Mouse (Mus musculus): Measurements from ENCODE around the gene Ccdc106.
"Not testable (repeated sequence)": the region's sequence is repeated elsewhere in the genome, so short reads cannot be mapped to it uniquely, and the experiment has no call there.

Gene Ccdc106

DNA sequence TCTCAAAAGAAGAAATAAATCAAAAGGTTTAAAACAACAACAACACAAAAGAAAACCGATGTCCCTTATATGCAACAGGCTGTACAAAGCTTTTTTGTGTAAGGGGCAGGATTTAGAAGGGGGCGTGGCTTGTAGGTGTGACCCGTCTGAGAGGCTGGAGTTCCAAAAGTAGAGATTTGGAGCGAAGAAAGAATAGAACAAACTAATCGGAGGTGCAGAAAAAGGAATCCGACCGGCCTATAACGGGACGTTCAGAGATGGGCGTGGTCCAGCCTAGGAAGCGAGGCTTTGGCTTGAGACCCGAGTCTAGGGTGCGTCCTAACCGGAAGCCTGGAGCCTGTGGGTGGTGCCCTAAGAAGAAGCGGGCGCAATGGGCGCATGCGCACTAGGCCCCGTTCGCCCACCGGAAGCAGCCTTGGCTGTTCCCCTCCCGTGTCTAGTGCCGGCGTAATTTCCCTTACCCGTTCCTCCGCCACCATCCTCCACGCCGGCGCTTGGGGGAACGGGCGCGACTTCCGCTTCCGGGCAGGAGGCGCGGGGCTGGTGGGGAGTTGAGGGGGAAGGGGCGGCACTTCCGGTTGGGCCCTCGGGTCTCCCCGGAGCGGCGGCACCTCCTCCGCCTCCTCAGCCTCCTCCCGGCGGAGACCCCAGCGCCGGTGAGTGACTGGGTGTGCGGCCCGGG is at the start of gene Ccdc106, which contains the start of gene Zfp865:
Gene Ccdc106 (plus strand): TSS at position 554 of the 682 bp plus-strand sequence.
Gene Zfp865 (plus strand): TSS at position 377 of the 682 bp plus-strand sequence.
- ATAC-seq (ENCODE audit: low TSS enrichment), result peak; percentile 92

DNA sequence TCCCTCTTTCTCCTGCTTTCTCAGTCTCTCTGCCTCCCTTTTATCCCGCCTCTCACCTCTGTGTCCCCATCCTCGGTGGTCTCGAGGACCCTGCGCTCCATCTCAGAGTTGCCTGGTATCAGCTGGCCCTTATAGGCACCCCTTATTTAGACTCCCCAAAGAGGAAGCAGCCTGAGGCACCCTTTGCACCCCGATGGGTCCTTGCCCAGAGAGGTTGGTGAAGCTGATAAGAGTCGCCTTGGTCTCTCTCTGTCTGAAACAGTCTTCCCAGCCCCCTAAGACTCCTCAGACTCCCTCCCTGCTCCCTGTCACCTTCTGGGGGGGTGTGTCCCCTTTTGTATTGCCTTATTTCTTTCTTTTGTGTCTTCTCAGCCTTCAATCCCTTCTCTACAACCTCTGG is 49.3 kb upstream of the Ccdc106 start, which contains the start of gene Sbk3:
Gene Sbk3 (minus strand): TSS at position 101 of the 400 bp plus-strand sequence.
- ATAC-seq (ENCODE audit: low TSS enrichment), result no peak

DNA sequence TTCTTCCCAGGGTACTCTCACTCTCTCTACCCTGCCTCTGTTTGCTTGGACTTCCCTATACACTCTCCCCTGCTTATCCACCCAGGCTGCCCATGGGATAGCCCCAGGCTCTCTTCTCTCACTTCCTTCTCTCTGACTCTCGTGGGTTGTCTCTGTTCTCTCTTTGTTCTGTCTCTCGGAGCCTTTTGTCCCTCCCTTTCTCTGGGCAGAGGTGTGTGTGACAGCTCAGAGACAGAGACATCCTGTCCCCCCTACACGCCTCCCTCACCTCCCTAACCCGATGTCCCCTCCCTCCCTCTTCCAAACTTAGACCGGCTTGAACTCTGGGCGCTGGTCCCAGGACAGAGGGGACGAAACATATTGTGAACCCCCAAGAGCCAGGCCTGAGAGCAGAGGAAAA is 48.6 kb upstream of the Ccdc106 start:
- ATAC-seq (ENCODE audit: low TSS enrichment), result no peak

DNA sequence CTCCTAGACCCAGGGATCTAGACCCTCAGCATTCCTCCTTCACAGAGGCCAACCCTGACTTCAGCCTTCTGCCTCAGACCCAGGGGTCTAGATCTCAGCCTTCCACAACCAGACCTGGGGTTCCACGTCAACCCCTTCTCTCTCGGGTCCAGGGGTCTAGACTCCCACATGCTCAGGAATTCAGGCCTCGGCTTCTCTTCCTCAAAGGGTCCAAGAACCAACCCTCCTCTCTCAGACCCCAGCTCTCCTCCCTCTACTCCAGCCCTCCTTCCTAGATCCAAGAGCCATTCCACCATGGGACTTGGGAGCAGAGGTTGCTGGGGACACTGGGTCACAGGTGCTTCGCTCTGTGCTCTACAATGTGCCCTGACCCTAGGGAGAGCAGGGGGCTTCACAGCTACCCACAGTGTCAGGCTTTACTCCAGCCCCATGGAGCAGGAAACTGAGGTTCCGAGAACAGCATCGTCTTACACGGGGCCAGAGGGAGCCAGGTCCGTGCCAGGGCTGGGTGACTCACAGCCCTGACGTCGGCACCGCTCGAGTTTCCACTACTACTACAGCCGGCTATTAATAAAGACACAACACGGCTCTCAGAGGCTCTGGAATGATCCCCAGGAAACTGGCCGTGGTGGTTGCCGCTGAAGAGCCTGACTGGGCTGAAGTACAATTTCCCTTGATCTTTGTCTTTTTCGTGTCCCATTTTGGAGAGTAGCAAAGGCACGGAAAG is 47.9 kb upstream of the Ccdc106 start:
- ATAC-seq (ENCODE audit: low TSS enrichment), result no peak

DNA sequence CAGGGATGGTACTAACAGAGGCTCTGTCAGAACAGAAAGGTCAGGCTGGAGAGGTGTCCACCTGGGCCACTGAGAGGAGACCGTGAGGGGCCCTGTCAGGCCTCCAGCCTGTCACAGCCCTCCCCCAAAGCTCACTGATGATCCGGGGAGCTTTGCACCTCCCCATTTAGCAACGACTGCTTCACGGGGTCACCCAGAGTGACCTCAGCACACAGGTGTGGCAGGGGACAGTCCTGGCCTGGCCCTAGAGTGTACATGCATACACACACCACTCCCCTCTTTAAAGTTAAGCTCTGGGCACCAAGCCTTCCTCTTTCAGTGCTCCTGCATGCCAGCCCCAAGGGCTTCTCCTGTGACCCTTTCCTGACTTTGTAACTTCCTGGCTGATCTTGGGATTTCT is 44.9 kb upstream of the Ccdc106 start:
- no peak for ATAC-seq (ENCODE audit: low TSS enrichment)

DNA sequence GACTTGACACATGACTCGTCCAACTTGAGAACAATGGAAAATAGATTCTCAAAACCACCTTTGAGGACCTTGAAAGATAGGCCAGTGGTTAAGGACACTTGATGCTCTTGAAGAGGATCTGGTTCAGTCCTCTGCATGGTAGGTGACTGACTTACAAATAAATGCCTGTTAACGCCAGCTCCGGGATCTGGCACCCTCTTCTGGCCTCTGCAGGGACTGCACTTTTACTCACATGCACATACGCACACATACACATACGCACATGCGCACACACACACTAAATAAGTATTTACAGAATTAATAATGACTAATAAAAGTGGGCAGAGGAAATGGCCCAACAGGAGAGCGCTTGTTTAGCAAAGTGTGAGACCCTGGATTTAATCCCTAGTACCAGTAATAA is 43.5 kb upstream of the Ccdc106 start:
- ATAC-seq (ENCODE audit: low TSS enrichment), result no peak

DNA sequence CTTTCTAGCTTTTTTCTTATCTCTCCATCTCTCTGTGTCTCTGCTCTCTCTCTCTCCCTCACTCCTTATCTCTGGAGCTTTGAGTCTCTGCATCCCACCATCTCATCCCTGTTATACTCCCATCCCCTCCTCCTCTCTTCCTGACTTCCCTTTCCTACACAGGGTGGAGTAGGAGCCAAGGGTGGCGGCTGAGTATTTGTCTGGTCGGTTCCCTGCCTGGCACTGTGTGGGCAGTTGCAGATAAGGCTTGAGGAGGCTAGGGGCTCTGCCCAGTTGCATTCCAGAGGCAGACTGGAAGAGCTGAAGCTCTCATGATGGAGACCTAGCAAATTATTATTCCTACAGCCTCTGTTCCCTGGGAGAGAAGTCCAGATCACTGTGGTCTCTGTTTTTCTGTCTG is 32.1 kb upstream of the Ccdc106 start:
- no peak for ATAC-seq (ENCODE audit: low TSS enrichment)

DNA sequence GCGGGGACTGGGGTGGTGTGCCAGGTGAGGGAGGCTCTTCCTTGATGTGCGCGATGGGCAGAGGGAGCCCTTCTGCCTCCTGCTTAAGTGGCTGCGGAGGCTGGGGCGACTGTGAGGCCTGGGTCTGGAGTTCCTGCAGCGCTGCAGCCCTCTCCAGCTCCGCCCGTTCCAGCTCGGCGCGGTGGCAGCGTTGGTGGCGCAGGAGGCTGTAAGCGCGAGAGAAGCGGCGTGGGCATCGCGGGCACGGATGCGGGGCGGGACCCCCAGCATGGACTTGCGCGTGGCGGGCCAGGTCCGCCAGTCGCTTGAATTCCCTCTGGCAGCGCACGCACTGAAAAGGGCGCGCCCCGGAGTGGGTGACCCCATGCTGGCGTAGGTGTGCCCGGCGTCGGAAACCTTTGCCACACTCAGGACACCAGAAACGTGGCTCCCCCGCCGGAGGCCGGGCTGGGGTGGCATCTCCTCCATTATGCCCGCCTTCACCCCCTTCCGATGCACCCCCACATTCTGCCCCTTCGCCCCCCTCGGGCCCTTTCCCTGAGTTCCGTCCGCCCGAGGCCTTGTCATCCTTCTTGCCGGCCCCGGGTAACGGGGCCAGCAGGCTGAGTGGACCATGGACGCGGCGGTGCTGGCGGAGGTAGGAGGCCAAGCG is 26.9 kb upstream of the Ccdc106 start:
- no peak for ATAC-seq (ENCODE audit: low TSS enrichment)

DNA sequence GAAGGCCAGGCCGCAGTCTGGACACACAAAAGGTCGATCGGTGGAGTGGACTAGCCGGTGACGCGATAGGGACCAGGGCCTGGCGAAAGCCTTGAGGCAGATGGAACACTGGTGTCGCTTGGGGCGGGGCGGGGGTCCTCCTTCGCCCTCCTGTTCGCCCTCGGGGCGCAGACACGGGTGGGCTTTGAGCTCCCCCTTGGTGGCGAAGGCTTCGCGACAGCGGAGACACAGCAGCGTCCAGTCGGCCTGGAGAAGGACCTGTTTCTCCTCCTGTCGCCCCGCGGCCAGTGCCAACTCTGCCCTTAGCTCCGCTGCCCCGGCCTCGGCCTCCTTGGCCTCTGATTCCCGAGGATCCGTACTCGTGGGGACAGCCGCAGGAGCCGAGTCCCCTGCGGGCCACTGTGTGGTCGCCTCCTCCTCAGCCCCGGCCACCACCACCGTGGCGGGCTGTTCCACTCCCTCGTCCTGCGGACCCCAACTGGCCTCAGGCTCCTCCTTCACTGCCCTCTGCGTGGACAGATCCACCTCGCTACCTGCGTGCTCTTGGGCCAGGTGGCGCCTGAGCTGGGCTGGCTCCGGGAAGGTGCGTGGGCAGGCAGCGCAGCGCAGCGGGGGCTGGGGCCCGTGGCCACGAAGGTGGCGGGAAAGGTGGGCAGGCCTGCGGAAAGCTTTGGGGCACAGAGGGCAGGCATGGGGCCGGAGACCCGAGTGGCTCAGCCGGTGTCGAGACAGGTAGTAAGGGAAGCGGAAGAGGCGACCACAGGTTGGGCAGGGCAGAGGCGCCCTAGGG is 26.2 kb upstream of the Ccdc106 start:
- no peak for ATAC-seq (ENCODE audit: low TSS enrichment)

DNA sequence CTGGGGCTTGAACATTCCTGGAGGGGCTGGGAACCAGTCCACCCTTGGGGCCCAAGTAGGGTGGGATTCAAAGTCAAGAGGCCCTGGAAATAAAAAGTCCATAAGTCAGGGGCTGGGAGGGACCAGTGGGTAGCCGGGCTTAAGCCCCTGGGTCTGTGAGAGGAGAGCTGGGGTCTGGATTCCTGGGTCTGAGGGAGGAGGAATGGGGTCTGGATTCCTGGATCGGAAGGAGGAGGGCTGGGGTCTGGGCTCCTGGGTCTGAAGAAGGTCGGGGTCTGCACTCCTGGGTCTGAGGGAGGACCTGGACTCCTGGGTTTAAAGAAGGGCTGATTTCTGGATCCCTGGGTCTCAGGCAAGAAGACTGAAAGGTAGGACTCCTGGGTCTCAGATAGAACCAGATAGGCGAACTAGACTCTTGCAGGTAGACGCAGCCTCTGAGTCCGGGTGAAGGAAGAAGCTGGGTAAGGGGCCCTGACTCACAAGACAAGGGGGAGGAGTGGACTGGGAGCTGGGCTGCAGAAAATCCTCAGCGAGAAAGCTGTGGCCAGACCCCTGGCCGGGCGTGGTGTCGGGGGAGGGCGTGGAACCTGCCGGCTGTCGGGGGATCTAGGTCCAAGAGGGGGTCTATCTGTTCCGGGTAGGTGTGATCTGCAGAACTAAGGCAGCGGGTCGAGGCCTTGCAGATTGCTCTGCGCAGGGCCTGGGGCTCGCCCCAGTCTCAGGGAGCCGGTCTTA is 24.9 kb upstream of the Ccdc106 start:
- ATAC-seq (ENCODE audit: low TSS enrichment), result peak; percentile 10; the same call in 1 of the 2 replicates

DNA sequence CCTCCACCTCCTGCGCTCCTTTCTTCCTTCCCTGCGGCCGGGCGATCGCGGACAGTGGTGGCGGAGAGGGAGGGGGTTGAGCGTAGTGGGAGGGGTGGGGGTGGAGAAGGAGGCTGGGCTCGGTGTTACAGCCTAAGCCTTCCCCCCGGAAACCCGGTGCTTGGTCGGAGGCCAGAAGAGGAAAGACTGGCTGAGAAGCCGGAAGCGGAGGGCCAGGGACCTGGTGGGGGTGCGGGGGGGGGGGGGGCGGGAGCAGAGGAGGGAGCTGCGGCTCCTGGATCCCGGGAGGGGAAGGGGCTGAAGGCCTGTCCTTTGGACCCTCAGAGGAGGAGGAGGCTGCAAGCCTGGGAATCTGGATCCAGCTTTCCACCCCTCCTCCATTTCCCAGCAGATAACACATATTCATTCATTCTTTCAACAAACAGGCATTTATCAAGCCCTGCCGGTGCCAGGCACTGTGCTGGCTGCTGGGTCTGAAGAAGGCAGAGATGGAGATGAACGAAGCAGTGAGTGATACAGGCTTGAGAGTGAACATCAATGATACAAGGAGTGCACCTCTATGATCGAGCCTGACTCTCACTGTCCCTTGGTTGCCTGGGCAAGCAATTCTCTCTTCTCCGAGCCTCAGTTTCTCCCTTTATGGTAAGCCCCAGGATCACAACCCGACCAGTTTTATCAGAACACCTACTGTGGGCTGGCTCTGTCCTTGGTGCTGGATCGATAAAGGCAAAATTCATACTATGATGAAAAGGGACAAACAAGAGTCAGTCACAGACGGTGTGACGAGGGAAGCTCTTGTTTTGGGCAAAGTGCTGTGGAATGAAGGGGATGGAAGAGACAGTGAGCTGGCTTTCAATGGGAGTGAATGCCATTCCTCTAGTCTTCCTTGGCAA is 24.1 kb upstream of the Ccdc106 start, which contains the start of gene Zfp579:
Gene Zfp579 (minus strand): TSS at position 156 of the 893 bp plus-strand sequence.
- ATAC-seq (ENCODE audit: low TSS enrichment), result peak; percentile 72

DNA sequence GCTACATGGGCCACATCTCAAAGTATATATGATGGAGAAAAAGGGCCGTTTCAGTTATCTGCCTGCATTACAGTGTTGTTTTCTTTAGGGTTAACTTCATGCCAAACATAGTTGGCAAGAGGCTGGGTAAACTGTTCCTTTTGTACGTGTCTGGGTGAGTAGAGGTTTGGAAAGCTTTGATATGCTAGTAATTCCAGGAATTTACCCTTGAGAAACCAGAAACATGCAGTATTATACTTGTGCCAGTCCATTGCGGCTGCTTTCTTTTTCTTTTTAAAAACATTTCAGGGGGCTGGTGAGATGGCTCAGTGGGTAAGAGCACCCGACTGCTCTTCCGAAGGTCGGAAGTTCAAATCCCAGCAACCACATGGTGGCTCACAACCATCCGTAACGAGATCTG is 23.4 kb upstream of the Ccdc106 start:
- ATAC-seq (ENCODE audit: low TSS enrichment), result no peak

DNA sequence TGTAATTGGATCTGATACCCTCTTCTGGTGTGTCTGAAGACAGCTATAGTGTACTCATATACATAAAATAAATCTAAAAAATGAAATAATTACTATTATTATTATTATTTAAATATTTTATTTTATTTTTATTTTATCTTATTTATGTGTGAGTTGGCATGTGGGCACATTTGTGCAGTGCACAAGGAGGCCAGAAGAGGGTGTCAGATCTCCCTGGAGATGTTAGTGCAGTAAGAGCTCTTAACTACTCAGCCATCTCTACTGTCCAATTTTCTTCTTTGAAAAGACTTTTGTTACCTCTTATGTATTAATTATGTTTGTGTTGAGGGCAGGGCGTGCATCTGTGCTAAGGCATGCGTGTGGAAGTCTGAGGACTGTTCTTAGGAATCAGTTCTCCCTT is 20.5 kb upstream of the Ccdc106 start:
- no peak for ATAC-seq (ENCODE audit: low TSS enrichment)

DNA sequence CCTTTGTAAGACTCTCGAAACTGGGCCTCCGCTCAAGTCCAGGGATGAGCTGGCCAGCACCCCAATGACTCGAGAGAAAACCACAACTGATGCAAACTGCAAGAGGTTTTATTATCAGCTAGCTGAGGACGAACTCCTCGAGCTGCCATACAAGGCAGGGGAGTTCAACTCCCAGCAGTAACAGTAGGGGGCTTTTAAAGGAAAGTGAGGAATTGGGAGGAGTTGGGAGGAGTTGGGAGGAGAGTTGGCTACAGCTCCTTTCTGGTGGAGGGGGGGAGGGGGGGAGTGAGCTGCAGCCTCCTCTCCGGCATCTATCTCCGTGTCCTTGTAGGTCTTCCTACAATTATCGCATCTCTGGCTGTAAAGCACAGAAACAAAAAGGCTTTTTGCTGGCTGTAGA is 17.5 kb upstream of the Ccdc106 start:
- not testable (repeated sequence) for ATAC-seq (ENCODE audit: low TSS enrichment)

DNA sequence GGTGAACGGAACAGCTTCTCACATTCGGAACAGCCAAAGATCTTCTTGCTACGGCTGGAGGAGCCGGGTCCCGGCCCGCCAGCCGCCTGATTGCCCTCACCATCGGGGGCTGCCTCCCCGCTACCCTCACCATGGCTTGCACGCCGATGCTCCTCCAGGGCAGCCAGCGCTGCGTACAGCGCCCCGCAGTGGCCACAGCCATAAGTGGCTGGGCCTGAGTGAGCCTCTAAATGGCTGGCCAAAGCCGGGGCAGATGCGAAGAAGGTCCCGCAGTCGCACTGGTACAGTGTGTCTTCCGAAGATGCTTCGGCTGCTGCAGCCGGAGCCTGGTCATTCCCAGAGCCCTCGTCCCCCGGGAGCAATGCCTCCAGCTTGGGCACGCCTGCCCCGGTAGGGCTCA is 12.1 kb upstream of the Ccdc106 start:
- no peak for ATAC-seq (ENCODE audit: low TSS enrichment)

DNA sequence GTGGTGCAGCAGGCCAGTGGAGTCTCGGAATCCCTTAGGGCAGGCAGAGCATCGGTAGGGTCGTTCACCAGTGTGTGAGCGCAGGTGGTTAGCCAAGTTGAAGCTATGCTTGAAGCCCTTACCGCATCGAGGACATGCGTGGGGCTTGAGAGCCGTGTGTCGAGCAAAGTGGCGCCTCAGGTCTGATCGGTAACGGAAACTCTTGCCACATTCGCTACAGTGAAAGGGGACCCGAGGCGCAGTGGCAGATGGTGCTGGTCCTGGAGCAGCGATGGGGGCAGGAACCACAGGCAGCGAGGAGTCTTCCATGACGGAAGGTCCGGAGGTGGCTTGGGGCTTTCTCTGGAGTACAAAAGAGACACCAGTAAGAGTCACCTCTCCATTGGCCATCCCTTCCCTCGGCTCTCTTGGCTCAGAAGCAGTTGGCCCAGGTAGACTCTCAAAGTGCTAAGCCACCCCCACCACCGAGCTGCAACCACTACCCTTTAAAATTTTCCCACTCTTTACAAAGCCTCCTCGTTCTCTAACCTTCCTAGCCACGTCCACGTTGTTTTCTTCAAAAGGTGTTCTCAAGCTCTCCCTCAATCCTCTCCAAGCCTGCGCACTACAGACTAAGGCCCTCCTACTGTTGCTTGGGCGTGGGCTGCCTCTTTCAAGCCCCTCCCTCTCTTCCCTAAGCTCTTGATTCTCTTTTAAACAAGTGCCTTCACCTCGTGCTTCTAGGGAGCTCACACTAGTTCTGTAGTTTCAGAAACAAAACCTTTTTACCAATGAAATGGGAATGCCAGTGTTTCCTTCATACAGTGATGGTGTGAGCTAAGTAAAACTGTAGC is 7.5 kb upstream of the Ccdc106 start:
- no peak for ATAC-seq (ENCODE audit: low TSS enrichment)

DNA sequence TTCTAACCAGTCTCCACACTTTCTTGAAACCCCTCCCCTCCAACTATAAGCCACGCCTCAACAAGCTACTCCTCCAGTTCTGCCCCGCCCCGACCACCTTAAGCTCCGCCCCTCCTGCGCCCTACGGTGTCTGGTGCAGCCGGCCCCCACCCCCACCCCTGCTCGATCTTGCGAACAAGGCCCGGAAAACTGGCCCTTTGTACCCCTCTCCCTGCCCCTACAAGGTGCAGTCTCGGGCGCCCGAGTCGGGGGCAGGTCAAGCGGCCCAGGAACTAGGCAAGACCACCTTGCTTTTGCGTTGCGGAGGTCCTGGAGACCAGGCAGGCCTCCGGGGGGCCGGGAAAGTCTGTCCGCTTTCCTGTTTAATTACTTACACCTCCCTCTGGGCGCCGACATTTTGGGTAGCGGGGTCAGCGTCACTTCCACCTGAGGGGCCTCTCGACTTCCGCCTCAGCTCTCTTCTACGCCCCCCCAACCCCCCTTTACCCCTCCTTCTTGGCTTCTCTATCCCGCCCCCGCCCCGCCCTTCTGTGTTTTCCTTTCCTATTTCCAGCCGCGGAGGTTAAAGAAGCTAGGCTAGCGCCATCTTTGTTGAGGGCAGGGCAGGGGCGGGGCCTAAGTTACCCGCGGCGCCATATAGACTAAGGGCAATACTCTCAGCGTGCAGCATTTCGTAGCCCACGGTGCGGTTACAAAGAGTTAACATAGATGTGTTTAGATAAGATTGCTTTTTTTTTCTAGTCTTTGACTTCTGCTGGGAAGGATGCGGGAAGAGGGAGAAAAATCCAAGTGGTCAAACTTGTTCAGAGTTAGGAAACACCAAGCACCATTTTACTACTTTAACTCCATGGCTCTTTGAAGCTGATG is 5.9 kb upstream of the Ccdc106 start, which contains the start of the genes Zfp524 and Fiz1:
Gene Zfp524 (plus strand): TSS at position 165 of the 867 bp plus-strand sequence.
Gene Fiz1 (minus strand): TSS at position 447 of the 867 bp plus-strand sequence.
- ATAC-seq (ENCODE audit: low TSS enrichment), result peak; percentile 62
